Mouse (Mus musculus): Measurements from ENCODE around the gene Rbm38. TPM values are rescaled to one million over a fixed set of nuclear protein-coding genes. Genes with fewer than 3 reads are reported as not detected.

The Rbm38 gene
- polyA plus RNA-seq, 1 experiment = 7.2 TPM

- H3K4me1 ChIP-seq (ENCODE audit: control insufficient read depth, insufficient read depth, low read length) = peaks cover 3% of the 10 kb centered on the region
- H3K4me3 ChIP-seq (ENCODE audit: insufficient read depth, low read length) = no peak overlapping the region
- no peak for TF ChIP-seq CTCF (IDR thresholded peaks at IDR 0.05; ENCODE audit: borderline replicate concordance, insufficient read depth, low read length)
- H3K27ac ChIP-seq (ENCODE audit: insufficient read depth, low read length) = no peak overlapping the region
Observed at GRCm38 (mm10) chr2:173023966-173024365, 3.7 kb downstream of the Rbm38 start.

- Histone ChIP-seq H3K27ac (ENCODE audit: insufficient read depth, low read length) (no peak overlapping the region), H3K4me1 (ENCODE audit: control insufficient read depth, insufficient read depth, low read length) (peaks cover 3% of the 10 kb centered on the region), H3K4me3 (ENCODE audit: insufficient read depth, low read length) (no peak overlapping the region)
- TF ChIP-seq CTCF (IDR thresholded peaks at IDR 0.05; ENCODE audit: borderline replicate concordance, insufficient read depth, low read length) = no peak
- no peak for TF ChIP-seq POLR2A (IDR thresholded peaks at IDR 0.05; ENCODE audit: low read depth, low read length)
Observed at GRCm38 (mm10) chr2:173024392-173024791, 4.1 kb downstream of the Rbm38 start.

- TF ChIP-seq CTCF (IDR thresholded peaks at IDR 0.05; ENCODE audit: borderline replicate concordance, insufficient read depth, low read length) = no peak
- TF ChIP-seq POLR2A (IDR thresholded peaks at IDR 0.05; ENCODE audit: low read depth, low read length) = no peak
- Histone ChIP-seq H3K27ac (ENCODE audit: insufficient read depth, low read length) (no peak overlapping the region), H3K4me3 (ENCODE audit: insufficient read depth, low read length) (no peak overlapping the region), H3K4me1 (ENCODE audit: control insufficient read depth, insufficient read depth, low read length) (peaks cover 3% of the 10 kb centered on the region; the same call in 1 of the 2 replicates)
Observed at GRCm38 (mm10) chr2:173024938-173025337, 4.6 kb downstream of the Rbm38 start.

DNA sequence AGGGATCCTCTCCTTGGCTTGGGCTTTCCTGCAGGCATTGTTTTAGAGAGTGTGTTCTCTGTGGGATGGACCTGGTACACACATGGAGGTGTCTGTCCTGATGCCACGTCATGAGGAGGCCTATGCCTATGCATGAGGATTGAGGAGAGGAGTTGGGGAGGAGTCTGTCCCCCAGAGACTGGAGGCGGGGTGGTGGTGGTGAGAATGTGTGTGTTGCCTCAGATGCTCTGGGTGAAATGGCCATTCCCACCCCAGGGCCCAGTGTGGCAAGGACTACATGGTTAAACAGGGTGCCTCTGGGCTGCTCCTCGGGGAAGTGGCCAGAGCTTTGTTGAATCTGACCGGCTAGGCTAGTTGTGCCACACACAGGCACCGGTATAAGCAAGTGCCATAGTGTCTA is 6.0 kb downstream of the Rbm38 start:
- H3K4me1 ChIP-seq (ENCODE audit: control insufficient read depth, insufficient read depth, low read length) = peaks cover 3% of the 10 kb centered on the region; the same call in 1 of the 2 replicates
- no peak for TF ChIP-seq CTCF (IDR thresholded peaks at IDR 0.05; ENCODE audit: borderline replicate concordance, insufficient read depth, low read length)
- TF ChIP-seq POLR2A (IDR thresholded peaks at IDR 0.05; ENCODE audit: low read depth, low read length) = no peak
- H3K27ac ChIP-seq (ENCODE audit: insufficient read depth, low read length) = no peak overlapping the region

DNA sequence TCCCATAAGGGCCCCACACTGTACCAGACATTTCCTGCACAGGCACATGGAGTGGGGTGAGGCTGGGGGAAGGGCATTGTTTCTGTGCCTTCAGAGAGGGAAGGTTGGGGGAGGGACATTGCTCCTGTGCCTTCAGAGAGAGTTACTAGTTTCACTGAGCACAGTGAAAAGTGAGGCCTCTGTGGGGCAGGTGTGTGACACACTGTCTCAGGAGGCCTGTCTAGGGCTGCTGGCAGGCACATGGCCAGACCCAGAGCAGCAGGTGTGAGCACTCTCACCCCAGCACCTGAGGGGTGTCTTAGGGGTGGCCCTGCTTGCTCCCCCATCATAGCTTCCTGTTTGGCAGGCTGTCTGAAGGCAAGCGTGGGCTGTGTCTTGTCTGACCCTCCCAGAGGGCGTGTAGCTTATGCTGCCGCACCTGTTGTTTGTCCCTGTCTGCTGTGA is 6.4 kb downstream of the Rbm38 start:
- TF ChIP-seq POLR2A (IDR thresholded peaks at IDR 0.05; ENCODE audit: low read depth, low read length) (no peak), CTCF (IDR thresholded peaks at IDR 0.05; ENCODE audit: borderline replicate concordance, insufficient read depth, low read length) (no peak)
- no peak overlapping the region for H3K27ac ChIP-seq (ENCODE audit: insufficient read depth, low read length)

More for the DNA sequence above, 6.0 kb downstream of the Rbm38 start:
- no peak overlapping the region for H3K4me3 ChIP-seq (ENCODE audit: insufficient read depth, low read length)

DNA sequence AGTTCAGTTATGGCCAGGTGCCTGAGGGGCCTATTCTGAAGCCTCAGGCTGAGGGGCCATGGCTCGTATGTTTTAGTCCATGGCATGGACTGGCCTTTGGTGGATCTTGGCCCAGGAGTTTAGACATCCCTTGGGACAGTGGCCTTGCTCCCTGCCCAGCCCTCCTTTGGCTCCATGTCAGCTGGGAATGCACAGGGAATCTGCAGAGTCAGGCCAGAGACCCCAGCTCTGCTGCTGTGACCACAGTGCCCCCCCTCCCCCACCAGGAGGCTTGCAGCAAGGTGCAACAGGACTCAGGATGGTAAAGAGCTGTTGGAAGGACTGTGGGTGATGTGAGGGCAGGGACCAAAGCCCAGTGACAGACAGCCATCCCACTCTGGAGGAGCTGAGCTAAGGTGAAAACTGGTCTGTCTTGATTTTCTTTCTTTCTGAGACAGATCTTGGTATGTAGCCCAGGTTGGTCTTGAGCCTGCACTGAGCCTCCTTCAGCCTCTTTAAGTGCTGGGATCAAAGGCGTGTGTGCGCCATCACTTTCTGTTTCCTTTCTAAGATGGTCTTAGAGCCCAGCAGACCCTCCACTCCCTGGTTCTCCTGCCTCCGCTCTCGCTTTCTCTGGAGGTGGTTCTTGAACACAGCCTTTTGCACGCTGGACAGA is 7.0 kb downstream of the Rbm38 start:
- Histone ChIP-seq H3K4me1 (ENCODE audit: control insufficient read depth, insufficient read depth, low read length) (peaks cover 3% of the 10 kb centered on the region; the same call in 1 of the 2 replicates), H3K27ac (ENCODE audit: insufficient read depth, low read length) (no peak overlapping the region), H3K4me3 (ENCODE audit: insufficient read depth, low read length) (no peak overlapping the region)
- no peak for TF ChIP-seq CTCF (IDR thresholded peaks at IDR 0.05; ENCODE audit: borderline replicate concordance, insufficient read depth, low read length)
- no peak for TF ChIP-seq POLR2A (IDR thresholded peaks at IDR 0.05; ENCODE audit: low read depth, low read length)

More for the DNA sequence above, 6.4 kb downstream of the Rbm38 start:
- Histone ChIP-seq H3K4me3 (ENCODE audit: insufficient read depth, low read length) (no peak overlapping the region), H3K4me1 (ENCODE audit: control insufficient read depth, insufficient read depth, low read length) (peaks cover 3% of the 10 kb centered on the region; the same call in 1 of the 2 replicates)

DNA sequence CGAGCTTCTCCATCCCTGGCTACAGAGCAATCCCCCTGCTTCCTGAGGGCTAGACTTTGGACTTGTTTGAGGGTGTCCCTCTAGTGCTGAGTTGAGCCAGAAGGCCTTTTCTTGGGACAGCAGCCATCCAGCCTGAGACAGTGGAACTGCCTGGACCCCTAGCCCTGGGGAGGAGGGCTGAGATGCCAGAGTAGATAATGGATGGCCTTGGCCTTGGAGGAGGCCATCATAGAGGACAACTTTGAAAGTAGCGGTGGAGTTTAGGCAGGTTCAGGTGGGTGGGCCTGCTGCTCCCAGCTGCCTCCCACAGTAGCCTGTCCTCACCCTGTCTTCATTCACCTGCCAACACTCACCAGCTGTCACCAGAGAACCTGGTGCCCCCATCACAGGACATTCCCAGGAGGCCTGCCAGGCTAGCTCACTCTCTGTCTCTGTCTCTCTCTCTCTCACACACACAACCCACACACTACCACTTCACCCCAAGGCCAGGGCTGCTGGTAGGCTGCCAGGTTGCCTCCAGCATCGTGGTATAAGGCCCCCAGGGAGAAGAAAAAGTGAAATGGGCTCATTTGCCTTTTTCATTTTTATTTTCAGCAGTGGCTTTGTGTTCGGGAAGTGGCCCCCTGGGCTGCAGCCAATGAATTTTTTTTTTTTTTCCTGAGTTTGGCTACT is 7.7 kb downstream of the Rbm38 start:
- H3K4me3 ChIP-seq (ENCODE audit: insufficient read depth, low read length) = no peak overlapping the region
- H3K27ac ChIP-seq (ENCODE audit: insufficient read depth, low read length) = no peak overlapping the region
- TF ChIP-seq POLR2A (IDR thresholded peaks at IDR 0.05; ENCODE audit: low read depth, low read length) (no peak), CTCF (IDR thresholded peaks at IDR 0.05; ENCODE audit: borderline replicate concordance, insufficient read depth, low read length) (no peak)
- H3K4me1 ChIP-seq (ENCODE audit: control insufficient read depth, insufficient read depth, low read length) = peaks cover 3% of the 10 kb centered on the region; the same call in 1 of the 2 replicates

DNA sequence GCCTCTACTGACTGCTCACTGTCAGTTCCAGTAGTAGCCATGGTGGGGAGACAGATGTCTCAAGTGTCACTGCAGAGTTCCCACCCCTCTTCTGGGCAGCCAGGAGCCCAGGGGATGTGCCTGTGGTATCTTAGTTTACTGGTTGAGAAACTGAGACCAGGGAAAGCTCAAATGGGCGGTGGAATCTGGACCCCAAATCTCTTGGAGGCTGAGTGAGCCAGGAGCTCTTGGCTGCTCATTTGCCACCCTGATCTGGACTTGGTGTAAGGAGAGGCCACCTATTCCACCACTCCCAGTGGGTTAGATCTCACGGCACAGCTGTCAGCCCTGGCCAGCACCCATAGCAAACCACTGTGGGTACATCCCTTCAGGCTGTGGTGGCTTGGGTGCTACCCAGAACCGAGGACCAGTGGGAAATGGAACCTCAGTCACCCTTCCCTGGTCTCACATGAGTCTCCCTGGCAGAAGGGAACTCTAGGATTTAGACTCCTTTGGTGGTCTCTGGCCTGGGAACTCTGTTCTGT is 8.3 kb downstream of the Rbm38 start:
- TF ChIP-seq CTCF (IDR thresholded peaks at IDR 0.05; ENCODE audit: borderline replicate concordance, insufficient read depth, low read length) = no peak
- no peak for TF ChIP-seq POLR2A (IDR thresholded peaks at IDR 0.05; ENCODE audit: low read depth, low read length)
- H3K27ac ChIP-seq (ENCODE audit: insufficient read depth, low read length) = no peak overlapping the region
- H3K4me1 ChIP-seq (ENCODE audit: control insufficient read depth, insufficient read depth, low read length) = no peaks in the 10 kb centered on the region
- H3K4me3 ChIP-seq (ENCODE audit: insufficient read depth, low read length) = no peak overlapping the region

DNA sequence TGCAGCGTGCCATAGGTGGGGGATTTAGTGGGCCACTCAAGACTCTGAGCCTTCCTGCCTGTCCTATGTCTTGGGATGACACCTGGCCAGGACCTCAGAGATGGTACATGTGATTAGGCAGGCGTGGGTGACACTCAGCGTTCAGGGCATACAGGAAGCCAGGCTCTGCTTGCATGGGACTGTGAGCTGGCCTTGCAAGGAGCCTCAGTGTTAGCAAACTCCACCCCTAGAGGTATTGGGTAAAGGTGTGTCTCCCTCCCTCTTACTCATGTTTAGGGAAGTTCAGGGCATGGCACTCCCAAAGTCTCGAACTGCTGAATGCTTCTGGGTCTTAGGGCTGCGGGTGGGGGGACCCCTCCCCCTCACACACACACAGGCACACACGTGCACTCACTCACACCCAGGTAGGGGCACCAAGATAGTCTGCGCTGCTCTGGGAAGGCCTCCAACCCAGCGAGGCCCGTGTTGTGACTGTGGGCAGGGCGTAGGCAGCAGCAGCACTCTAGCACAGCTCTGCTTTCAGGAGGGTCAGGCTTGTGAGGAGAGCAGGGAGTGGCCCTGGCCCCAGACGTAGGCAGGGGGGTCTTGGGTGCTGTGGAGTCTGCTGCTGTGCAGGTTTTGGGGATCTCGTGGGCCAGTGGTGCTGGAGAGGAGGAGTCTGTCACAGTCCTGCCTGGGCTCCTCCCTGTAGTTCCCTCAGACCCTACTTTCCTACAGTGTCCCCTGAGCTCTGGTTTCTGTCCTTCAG is 10.5 kb downstream of the Rbm38 start:
- no peak overlapping the region for H3K4me3 ChIP-seq (ENCODE audit: insufficient read depth, low read length)
- H3K27ac ChIP-seq (ENCODE audit: insufficient read depth, low read length) = no peak overlapping the region
- TF ChIP-seq POLR2A (IDR thresholded peaks at IDR 0.05; ENCODE audit: low read depth, low read length) = no peak
- TF ChIP-seq CTCF (IDR thresholded peaks at IDR 0.05; ENCODE audit: borderline replicate concordance, insufficient read depth, low read length) = no peak
- H3K4me1 ChIP-seq (ENCODE audit: control insufficient read depth, insufficient read depth, low read length) = no peaks in the 10 kb centered on the region
